Mouse (Mus musculus): ENCODE measurements around the gene Lars2.
"Not testable (repeated sequence)": the region's sequence is repeated elsewhere in the genome, so short reads cannot be mapped to it uniquely, and the experiment has no call there.

Lars2 gene

DNA sequence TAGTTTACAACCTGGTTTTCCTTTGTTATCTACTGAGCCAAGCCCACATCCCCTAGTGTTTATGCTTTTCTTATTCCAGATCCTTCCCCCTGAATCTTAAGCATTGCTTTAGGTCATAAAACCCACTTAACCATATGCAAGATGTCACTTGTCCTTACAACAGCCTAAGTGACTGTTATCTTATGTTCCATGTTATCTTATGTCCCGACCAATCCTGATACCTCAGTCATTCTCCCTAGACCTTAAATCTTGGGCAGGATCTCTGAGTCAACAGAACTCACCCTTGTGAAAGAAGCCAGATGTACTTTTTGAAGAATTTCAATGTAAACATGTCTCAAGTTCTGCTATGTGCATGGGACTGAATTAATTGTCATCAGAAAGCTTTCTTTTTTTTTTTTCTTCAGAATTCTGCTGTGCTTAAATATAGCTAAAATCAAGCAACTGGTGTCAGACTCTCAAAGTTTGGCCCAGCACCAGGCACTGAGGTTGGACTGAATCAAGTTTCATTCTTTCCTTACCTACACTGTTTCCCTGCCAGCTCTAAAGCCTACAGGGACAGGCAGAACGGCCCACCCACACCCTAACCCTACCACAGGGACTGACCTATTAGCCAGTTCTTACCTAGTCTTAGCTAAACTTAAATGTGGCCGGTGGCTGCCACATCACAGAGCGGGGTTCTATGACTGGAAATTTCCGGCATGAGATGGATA, 24.6 kb downstream of the Lars2 start:
- DNase-seq (ENCODE audit: low spot score) = no peak

DNA sequence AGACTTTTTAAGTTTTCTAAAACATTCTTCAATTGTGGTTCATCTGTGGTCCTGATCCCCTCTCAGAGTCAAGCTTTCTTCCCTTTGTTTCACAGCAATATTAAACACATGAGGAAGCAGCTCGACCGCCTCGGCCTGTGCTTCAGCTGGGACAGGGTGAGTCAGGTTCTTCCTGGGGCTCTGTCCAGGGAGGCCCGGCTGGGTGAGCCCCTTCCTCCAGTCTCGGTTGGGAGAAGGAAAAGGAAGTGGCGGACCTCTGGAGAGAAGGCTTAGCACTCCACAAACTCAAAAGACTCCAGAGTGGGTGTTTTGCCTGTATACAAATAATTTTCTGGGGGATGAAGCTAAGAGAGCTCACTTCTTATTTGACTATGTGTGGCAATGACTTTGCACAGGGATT, 28.1 kb downstream of the Lars2 start:
- no peak for DNase-seq (ENCODE audit: low spot score)

DNA sequence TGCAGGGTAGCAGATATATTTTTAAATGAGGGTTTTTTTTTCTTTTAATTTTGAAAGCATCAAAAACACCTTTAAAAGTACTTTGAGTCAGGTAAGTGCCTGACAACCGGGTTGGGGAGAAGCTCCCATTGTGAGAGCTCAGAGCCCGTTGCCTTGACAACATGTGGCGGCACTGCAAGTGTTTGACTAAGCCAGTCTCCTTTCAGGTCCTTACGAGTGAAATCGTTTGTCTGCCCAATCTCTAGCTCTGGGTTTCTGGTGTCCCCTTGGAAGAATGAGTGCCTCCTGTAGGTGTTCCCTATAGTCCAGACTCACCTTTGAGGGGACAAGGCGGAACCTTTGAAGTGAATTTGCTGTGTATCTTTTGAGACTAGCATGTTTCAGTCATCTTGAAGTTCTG, 31.0 kb downstream of the Lars2 start:
- no peak for DNase-seq (ENCODE audit: low spot score)

DNA sequence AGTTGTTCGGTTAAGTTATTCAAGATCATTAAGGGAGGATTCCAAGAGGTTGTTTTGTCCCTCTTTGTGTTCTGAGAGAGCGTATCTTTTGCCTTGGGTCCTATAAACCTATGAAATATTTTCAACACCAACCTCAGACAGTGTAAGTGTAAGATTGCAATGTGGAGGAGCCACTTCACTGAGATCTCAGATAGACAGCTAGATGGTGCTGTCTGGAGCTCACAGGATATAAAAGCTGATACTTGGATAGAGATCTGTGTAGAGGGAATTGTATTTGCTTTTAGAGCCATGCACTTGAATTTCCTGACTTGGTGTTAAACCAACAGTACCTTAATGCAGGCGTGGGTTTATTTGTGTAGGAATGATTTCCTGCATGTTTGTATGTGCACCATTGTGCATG, 35.5 kb downstream of the Lars2 start:
- no peak for DNase-seq (ENCODE audit: low spot score)

DNA sequence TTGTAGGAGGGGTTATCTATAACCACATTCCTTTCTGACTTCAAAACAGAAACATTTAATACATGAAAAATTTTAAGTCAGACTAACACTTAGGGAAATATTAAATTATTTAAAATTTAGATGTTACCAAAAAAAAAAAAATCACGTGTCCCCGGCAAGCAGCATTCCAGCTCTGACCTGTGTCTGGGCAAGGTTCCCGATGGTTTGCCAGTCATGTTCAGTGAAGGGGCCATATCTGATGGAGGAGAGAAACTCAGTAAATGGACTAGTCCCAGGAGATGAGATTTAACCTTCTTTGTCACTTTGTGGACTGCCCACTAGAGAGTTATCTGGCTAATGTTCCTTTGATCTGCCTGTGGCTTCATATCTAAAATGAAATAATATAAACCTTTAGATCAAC, 36.3 kb downstream of the Lars2 start:
- DNase-seq (ENCODE audit: low spot score) = no peak

DNA sequence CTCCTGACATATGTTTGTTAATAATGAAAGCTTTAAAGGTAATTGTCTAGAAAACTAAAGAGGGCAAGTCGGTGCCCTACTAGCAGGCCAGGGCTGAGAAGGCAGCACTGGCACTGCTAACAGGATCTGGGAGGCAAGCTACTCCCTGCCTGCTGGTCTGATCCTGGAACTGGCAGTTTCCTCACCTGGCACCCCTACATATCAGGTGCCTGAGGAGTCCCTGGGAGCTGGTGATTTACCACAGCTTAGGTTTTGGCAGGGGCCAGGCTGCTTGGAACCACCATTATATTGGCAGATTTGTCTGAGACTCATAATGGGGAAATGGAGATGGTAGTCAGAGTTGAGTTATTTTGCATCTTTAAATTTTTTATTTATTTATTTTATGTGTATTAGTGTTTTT, 38.5 kb downstream of the Lars2 start:
- DNase-seq (ENCODE audit: low spot score) = no peak

DNA sequence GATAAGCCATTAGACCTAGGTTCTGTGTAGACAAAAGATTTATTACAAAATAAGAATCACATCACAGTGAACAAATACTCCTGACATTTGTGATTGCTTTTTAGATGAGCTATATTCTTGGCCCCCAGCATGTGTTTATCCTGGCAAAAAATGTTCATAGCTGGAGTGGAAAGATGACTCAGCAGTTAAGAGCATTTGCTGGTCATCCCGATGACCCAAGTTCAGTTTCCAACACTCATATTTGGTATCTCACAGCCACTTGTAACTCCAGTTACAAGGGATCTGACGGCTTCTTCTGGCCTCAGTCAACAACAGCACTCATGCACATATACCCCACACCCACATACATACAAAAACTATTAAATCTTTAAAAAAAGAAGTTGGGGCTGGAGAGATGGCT, 42.0 kb downstream of the Lars2 start:
- no peak for DNase-seq (ENCODE audit: low spot score)

DNA sequence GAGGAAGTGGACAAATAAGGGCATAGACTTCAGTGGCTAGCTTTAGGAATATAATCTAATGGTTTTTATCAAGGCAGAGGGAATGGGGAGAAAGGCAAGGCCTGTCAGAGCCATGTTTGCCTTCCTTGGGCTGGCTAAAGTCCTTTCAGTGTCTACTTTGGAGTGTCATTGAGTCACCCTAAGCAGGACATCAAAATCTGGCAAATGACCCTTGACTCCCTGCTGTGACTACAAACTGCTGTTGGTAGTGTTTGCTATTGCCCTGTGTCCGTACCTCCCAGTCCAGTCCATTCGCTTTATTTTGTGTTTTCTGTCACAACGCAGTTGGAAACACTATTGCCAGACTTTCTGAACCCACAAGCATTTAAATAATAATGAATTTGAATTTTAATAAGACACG, 63.1 kb downstream of the Lars2 start:
- DNase-seq (ENCODE audit: low spot score) = no peak

DNA sequence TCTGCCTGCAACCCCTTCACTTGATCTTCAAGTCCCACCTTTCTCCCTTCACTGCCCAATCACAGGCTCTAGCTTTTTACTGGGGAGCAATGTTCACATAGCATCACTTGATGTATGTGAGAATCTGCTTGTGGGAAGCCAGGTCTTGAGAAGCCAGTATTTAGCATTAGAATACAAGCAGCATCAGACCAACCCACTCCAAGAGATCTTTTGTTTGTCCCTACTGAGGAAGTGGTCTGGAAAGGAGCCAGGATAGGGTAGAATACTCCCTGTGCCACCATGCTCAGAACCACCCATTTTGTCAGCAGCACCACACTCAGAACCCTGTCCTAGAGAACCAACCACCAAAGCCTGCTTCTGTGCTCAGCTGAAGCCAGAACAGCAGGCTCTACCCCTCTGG, 64.2 kb downstream of the Lars2 start:
- no peak for DNase-seq (ENCODE audit: low spot score)

DNA sequence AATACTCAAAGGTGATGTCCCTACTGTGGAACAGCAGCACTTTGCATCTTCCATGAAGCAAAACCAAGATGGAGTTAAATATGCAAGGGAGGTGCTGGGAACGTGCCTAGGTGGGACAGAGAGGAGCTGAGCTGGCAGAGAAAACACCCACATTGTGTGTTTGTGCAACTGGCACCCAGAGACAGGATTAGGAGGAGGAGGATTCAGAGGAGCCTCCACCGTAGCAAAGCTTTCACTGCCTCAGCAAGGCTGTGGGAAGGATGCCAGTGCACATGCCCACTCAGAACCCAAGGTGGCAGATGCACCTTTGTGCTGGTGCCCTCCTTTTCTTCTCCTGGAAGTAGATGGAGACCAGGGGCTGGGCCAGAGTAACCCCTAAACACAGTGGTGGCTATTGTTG, 71.5 kb downstream of the Lars2 start:
- no peak for DNase-seq (ENCODE audit: low spot score)

DNA sequence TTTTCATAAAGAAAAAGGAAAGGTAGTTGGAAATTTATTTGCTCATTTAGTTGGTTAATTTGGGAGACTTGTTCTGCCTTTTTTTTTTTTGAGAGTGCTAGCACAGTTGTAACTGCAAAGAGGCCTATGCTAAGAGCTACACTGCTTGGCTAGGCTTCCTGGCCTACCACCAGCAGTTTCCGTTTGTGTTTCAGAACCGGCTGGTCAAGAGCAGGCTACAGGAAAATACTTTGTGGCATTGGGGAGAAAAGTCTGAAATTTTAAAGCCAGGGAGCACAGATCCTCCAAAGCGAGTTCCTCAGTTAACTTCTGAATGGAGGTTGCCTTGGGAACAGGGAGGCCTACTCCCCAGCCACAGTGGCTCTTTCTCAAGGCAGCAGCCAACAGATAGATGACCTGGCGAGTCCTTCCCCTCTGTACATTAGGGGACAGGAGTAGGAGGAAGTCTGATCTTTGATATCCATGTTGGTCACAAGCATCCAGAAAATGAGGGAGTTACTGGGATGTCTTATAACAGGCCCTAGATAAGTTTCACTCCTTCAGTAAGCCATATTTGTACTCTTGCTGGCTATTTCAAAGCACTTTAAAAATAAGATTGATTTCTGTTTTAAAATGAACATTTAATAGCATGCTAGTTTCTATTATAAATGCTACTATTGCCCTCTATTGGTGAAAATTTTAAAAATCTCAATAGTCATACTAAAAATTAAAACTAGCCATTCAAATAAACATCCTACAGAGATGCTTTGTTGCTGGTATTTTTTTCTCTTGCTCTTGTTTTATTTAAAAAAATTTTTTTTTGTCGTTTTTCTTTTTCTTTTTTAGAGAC, 73.7 kb downstream of the Lars2 start:
- no peak for DNase-seq (ENCODE audit: low spot score)

DNA sequence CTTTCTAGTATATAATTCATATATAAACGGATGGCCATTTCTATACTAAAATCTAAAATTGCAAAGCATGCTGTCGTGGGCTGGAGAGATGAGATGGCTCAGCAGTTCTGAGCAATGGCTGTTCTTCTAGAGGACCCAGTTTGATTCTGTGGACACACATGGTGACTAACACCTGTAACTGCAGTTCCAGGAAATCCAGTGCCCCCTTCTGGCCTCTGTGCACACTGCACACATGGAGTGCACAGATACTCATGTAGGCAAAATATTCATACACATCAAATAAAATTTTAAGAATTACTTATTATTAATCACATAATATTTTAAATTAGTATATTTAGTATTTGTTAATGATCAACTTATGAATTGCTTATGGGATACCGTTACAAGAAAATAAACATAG, 80.4 kb downstream of the Lars2 start:
- DNase-seq (ENCODE audit: low spot score) = not testable (repeated sequence)

DNA sequence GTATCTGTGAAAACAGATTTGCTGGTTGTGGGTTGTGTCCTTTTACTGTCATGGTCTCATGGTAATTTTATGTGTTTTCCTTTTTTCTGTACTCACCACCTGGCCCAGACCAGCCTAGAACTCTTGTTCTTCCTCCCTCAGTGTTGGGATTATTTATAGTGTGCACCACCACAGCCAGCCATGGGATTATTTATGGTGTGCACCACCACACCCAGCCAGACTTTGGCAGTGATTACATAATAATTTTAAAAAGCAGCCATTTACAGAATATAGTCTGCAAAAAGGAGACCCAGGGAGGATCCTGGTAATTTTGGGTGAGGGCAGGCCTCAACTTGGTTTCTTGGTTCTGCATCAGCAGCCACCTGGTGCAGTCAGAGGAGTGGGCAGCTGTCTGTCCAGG, 81.9 kb downstream of the Lars2 start:
- DNase-seq (ENCODE audit: low spot score) = no peak

DNA sequence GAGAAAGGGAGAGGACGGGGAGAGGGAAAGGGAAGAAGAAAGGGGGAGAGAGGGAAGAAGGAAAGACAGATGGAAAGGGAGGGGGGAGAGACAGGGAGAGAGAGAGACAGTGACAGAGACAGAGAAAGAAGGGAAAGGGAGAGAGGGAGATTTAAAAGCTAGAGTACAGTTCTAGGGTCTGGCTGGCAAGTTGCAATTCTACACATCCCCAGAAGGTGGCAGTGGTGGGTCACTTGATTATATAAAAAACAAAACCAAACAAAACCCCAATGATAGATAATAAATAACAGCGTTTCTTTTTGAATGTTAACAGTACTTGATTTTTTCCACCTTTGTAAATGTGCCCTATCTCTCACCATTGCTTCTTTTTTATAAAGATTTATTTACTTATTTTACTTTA, 83.4 kb downstream of the Lars2 start:
- DNase-seq (ENCODE audit: low spot score) = no peak

DNA sequence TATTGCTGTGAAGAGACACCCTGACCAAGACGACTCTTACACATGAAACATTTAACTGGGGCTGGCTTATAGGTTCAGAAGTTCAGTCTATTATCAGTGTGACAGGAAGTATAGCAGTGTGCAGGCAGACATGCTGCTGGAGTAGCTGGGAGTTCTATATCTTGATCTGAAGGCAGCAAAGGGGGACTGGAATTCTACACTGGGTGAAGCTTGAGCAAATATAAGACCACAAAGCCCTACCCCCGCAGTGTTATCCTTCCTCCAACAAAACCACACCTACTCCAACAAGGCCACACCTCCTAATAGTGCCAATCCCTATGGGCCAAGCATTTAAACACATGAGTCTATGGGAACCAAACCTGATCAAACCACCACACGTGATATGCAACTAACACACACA, 85.0 kb downstream of the Lars2 start:
- DNase-seq (ENCODE audit: low spot score) = no peak

DNA sequence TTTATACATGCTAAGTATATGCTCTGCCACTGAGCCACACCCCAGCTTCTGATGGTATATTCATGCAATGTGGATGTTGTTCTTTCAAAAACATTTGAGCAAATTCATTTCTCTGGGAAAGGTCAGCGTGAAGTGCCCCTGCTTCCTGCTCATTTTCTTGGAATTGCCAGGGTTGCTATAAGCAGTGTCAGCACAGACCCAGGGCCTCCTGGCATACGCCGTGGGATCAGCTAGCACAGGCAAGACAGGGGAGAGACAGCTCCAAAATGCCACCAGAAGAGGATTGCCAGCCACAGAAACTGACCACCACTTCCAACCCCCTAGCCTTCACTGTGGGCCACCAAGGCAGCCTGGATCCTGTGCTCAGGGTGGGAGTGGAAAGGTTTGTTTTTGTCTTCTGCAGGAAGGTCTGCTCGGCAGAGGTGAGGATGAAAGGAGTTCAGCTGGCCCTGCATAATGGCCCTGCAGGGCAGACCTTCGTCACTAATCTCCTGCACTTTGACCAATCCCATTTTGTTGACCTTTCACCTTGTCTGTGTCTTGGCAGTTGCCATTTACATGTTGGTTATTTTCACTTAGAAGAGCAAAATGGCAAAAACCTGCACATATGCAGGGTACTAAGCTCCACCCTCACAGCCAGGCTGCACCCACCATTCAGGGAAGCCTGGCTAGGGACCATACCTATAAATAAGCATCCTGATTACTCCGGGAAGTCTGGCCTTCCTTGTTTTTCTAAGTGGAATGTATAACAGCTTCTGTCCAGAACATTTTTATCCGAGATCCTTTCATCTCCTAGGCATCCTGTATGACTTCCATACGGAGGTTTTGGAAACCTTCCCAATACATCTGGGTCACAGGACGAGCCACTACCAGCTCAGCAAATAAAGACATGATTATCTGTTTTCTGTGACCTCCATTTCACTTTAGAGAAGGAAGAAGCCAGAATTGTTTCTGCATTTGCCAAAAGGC, 90.2 kb downstream of the Lars2 start:
- DNase-seq (ENCODE audit: low spot score) = no peak

DNA sequence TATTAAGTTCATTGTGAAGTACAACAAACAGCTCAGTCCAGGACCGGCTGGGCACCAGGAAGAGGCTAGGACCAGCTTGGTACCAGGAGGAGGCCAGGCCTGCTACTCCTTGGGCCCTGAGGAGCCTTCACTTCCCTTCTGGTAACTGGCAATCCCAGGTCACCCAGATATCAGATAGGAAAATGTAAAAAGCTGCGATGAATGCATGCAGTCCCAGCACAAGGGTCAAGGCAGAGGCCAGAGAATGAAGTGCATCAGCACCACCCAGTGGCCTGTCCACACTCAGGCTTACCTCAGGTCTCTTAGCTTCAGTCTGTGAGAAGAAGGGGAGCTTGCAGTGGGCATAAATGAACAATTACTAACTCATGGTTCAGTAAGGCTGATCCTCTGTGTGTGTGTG, 90.9 kb downstream of the Lars2 start:
- no peak for DNase-seq (ENCODE audit: low spot score)

DNA sequence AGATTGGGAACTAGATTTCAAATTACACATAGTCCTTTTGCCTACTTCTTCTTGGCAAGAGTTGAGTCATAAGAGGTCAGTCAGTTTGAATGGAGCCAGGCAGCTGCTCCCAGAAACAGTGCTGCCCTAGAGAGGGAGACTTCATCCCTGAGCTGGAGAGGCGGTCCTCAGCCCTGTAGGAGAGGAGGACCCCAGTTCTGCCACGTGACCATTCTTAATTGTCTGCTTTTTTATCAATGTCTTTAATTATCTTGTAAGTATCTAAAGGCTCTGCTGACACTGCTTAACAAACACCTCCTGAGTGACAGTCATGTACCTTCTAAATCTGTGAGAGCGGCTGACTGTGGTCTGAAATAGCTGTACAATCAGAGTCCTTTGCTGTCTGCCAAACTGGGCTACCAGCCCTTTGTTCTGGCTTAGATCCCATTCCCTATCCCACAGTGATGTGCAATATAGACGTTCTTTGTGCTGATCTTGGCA, 100.5 kb downstream of the Lars2 start:
- no peak for DNase-seq (ENCODE audit: low spot score)

DNA sequence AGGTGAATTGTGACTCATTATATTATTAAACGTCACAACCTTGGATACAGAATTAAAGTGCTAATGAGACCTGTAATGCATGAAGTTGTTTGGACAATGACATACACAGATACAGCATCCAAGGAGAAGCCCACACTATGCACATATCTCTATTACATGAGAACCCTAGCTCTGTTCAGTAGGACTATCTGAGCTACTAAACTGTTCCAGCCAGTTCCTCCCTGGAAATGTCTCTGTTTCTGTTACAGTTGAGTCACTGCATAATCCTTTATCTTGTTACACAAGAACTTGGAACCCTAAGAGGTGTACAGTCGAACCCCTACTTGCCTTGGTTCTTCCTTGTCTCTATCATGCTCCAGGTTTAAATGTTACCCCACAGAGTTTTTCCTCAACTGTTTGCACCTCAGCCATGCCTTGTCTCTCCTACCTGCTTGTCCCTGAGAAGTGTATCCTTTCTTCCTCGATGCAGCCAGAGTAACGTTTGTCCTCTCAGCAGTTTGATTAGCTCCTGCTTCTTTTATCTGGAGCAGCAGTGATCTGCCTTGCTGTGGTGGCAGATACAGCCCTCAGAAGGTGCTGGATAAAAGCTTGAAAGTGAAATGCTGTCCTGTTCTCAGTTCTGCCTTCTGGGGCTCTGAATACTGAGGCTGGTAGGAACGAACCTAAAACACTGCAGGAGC, 101.8 kb downstream of the Lars2 start:
- DNase-seq (ENCODE audit: low spot score) = no peak

DNA sequence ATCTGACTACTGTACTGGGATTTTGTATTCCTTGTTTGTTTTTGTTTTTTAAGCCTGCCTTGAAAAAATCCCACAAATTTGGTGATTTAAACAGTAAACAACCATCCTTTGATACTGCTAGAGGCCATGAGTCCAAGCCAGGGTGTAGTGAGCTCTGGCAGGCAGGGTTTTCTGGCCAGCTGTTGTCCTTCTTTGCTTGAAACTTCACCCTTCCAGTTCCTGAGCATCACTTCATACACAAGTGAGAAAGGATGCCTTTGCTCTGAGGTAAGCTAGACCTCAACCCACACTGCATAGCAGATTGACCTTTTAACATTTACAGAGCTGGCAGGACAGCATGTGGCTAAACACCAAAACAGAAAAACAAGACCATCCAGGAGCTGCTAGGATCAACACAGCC, 102.4 kb downstream of the Lars2 start:
- no peak for DNase-seq (ENCODE audit: low spot score)

DNA sequence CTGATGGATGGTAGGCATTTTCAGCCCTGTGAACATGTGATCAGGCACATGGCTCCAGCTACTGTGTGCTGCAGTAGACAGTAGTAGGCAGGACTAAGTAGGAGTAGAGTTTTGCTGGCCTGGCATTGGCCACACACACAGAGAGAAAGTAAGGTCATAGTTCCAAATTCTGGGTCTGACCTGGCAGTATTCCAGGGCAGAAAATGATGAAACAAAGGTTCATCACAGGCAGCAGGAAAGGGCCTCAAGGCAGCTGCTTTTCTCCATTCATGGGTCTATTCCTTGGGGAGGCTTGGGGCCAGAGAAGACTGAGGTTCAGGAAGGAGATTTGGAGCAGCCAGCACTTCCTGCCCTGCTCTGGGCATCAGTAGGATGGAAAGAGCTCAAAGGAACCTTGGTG, 106.7 kb downstream of the Lars2 start:
- DNase-seq (ENCODE audit: low spot score) = no peak

DNA sequence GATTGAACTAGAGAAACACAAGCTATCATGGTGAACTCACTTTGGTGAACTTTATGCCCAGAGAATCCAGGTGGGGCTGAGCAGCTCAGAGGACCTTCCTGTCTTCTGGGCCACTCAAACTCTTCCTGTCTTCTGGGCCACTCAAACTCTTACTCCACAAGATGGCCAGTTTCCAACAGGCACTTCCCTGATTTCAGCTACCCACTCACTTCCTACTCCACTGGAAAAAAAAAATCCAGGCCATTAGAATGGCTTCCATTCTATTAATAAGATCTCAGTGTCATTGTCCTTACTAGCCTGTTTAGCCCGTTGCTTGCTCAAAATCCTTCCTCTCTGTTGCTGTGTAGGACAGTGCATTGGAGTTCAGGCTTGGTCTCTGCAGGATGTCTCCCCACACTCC, 108.8 kb downstream of the Lars2 start:
- no peak for DNase-seq (ENCODE audit: low spot score)
